Mouse (Mus musculus) adrenal gland, postnatal 25 days (tissue): ENCODE results near the gene Npw. TPM values are rescaled to one million over a fixed set of nuclear protein-coding genes. Genes with fewer than 3 reads are reported as not detected.
A peak's percentile ranks its signal among the peaks of the same experiment; 100 is the strongest.

Experiments
- DNase-seq: peaks from one replicate; pipeline ENCODE4 v3.0.0; 2021; ENCODE audit warnings: mixed read lengths
- long read RNA-seq: library from polyadenylated mRNA; stranded (forward); transcript quantifications from one replicate; pipeline ENCODE4 v2.0.0, GENCODE M21; 2021
- total RNA-seq: library from RNA; stranded (reverse); gene quantifications from 2 replicates; pipeline ENCODE4 v1.2.3, GENCODE M21; 2021

Gene Npw
- not detected in 2 replicates for total RNA-seq
- long read RNA-seq = 0 reads

- no peak for DNase-seq
These were observed at the start of gene Npw for GRCm38 (mm10) chr17:24658017-24658758. Gene Npw, minus strand, starts transcription at chr17:24658457.

DNA sequence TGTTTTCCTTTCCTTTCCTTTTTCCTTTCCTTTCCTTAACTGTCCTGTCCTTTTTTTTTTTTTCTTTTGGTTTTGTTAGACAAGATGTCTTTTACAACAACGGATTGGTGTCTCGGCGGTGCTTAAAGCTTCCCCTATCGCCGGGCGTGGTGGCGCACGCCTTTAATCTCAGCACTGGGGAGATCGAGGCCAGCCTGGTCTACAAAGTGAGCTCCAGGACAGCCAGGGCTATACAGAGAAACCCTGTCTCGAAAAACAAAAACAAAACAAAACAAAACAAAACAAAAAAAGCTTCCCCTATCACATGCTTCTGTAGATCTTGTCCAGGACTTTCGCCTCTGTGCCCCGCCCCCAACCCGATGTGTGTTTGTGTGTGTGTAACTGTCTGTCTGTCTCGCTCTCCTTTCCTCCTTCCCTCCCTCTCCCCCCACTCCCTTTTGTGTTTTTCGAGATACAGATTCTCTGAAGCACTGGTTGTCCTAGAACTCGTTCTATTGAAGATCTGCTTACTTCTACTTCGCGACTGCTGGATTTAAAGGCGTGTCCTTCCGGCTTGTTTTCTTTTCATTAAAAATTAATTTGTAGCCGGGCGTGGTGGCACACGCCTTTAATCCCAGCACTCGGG is 49.7 kb upstream of the Npw start:
- no peak for DNase-seq

DNA sequence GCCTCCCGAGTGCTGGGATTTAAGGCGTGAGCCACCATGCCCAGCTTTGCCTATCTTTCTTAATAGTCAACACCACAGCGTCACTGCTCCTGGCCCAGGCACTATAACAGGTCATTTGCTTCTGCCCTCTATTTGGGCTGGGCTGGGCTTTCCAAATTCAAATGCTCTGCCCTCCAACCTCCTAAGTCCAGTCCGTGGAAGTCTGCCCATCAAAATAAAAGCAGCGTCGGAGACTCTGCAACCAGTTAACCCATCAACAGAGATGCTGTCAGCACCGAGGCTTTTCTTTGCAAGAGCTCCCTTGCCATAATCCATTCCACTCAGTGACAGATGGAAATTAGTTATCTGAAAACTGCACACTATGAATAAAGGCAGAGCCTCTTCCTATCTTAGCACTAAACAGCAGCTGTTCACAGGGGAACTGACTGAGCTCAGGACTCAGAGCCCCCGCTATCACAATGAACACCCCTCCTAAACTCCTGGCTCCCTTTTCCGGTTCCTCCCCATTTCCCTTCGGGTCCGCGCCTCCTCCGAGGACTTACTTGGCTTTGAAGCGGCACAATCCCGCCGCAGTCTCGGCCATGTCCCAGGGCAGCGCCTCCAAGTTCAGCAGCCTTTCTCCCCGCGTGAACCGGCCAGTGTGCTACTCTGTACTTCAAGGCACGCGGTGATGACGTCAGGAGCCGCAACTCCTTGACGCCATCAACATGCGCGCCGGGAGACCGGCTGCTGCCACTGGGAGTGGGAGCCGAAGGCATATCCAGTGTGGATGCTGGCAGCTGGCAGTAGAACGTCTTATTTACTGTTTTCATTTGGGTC is 48.9 kb upstream of the Npw start, which contains the start of gene Tbl3:
Gene Tbl3, minus strand, starts transcription at position 679 of the 819 bp plus-strand sequence.
- DNase-seq = peak; percentile 93

DNA sequence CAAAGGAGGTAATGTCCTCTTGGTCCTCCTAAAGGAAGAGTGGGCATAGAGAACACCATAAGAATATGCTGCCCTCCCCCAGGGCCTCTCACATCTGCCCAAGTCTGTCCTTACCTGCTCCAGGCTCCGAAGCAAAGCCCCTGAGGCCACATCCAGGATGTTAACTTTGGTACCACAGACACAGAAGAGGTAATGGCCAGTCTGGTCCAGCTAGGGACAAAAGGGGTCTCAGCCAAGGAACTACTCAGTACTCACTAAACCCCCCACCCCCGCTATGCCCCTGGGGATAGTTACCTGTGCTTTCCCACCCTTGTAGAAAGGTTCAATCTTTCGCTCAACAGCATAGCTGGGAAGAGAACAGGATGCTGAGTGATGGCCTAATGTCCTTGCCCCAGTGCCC is 47.6 kb upstream of the Npw start:
- DNase-seq = no peak

GRCm38 (mm10) chr17:24701251-24701650 is 43.0 kb upstream of the Npw start:
- DNase-seq = no peak

GRCm38 (mm10) chr17:24699473-24699872 is 41.2 kb upstream of the Npw start:
- no peak for DNase-seq

DNA sequence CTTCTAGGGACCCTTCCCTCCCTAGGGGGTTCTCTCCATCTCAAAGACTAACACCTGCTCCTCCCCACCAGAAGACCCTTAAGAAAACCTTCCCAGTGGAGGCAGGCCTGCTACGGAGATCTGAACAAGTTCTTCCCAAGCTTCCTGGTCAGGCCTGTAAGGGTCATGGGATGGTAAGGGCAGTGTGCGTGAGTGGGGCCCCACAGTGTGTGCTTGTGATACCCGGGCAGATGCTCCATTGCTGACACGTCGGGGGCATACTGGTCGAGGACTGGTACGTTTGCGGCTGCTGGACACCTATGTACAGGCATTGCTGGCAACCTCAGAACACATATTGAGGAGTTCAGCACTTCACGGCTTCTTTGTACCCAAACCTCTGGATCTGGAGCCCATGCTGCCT is 40.5 kb upstream of the Npw start:
- no peak for DNase-seq

DNA sequence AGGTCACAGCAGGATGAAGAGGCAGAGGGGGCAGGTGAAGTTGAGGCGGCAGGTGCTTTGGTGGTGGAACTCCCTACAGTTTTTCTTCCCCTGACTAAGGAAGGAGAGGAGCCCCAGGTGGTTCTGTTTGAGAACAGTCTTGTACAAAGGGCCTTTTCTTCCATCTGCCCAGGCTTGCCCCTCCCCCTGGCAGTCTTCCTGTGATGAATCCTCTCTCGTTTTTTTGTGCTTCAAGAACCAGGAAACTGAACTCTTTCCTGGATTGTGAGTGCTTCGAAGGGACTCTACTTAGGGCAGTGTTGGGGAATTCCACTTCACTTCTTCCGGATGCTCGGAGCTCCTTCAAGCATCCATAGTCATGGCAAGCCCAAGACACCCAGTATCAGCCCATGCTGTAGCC is 39.7 kb upstream of the Npw start:
- DNase-seq = no peak

DNA sequence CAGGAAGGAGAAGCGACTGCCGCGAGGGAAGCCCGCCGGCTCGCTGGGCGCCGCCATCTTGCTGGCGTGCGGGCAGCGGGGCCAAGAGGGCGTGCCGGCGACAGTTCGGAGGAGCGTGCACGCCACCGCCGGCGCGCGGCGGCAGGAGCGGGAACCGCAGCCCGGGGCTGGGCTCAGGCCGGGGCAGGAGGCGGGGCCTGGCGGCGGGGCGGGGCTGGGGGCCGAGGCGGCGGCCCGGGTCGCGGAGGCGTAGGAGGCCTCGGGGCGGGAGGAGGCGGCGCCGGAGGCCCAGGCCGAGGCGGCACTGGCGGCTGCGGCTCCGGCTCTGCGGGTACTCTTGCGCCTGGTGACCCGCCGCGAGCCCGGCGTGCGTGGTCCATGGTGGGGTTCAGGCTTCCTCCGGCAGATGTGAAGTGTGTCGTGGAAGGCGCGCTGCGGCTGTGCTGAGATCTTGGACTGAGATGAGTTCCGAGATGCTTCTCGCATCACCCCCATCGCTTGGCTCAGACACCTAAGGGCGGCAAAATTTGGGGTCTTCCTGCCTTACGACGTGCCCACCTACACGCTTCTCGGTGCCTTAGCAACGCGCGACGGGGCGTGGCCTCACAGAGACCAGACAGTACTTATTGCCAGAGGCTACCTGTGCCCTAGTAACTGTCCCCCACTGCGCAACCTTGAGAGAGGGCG is 37.9 kb upstream of the Npw start, which contains the start of the genes Gfer and Noxo1:
Gene Gfer, minus strand, starts transcription at position 146 of the 687 bp plus-strand sequence.
Gene Noxo1, plus strand, starts transcription at position 224 of the 687 bp plus-strand sequence.
- peak; percentile 95 for DNase-seq

GRCm38 (mm10) chr17:24695326-24696010 is 37.2 kb upstream of the Npw start:
- DNase-seq = no peak

DNA sequence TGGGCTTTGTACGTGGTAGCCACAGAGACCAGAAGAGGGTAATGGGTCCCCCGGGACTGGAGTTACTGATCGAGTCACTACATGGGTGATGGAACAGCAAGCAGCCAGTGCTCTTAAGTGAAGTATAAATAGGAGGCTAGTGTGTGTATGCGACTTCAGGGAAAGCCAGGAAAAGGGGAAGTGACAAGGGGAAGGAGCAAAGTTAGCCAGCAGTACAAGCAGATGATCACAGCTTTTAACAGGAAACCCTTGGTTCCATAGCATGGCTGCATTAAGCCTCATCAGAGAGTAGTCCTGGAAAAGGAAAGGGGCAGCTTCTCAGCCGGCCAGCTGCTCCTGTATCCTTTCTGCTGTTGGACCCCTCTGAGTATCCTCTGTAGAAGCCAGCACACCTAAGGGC is 34.1 kb upstream of the Npw start:
- DNase-seq = no peak

DNA sequence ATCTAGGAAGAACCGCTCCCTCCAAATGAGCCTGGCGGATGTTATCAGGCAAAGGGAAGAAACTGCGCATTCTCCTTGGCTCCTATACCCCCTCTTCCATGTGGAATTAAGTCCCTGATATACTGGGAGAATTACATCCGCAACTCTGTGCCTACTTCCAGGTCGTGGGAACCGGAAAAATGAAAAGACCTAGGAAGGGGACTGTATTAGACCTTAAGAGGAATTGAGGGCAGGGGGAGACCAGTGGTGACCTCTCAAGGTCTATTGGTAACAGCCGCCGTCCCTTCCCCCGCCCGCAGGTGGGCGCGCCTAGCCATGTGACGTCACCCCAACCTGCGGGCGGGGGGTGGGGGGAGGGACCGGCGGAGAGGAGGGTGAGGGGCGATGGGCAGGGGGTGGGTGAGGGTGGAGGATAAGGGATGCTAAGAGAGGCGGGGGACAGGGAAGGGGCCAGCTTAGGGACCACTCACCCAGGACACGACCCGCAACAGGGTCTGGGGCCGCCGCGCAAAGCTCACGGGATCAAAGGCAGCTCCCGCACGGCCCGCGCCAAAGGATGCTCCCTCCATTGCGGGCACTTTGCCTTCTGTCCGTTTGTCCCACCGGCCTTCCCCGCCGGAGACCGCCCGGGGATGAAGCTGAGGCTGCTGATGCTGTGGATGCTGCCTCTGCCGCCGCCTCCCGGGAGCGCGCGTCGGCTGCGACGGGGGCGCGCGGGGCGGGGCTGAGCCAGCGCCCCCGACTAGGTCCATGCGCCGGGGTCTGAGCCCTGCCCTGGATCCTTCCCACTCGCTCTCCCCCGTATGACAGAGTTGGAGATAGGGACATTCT is 31.2 kb upstream of the Npw start, which contains the start of gene Syngr3:
Gene Syngr3, minus strand, starts transcription at position 705 of the 831 bp plus-strand sequence.
- no peak for DNase-seq

DNA sequence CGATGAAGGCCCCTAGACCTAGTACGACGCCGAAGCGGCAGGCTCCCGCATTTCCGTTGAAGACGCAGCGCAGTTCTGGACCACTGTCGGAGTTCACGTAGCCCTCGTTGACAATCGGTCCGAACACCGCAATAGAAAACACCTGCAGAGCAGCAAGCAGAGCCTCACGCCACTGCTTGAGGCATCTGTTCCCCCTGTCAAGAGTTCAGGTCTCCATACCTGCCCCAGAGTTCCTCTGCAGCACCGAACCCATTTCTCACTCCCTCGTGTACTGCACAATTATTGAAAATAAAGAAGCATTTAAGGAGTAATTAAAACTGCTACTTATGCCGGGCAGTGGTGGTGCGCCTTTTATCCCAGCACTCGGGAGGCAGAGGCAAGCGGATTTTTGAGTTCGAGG is 29.3 kb upstream of the Npw start:
- DNase-seq = no peak

GRCm38 (mm10) chr17:24687146-24687595 is 28.9 kb upstream of the Npw start:
- peak; percentile 70 for DNase-seq

- peak; percentile 39 for DNase-seq
These were observed 28.3 kb upstream of the Npw start for GRCm38 (mm10) chr17:24686514-24686913.

- no peak for DNase-seq
These were observed 19.3 kb upstream of the Npw start for GRCm38 (mm10) chr17:24677500-24678080.

DNA sequence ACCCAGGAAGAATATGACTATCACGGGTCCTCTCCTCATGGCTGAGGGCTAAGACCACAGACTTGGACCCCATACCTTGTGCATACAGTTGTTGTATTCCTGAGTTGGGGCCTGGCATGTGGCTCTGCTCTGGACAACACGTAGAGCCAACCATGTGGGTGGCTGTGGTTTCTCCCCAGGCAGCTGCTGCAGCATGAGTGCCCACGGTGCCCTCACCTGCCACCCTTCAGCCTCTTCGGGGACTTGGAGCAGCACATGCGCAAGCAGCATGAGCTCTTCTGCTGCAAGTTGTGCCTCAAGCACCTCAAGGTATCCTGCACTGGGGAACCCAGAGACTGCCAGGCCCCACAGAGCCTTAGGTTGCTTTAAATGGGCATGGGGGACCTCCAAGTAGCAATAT is 18.6 kb upstream of the Npw start:
- DNase-seq = no peak

- DNase-seq = peak; percentile 41
These were observed 17.9 kb upstream of the Npw start for GRCm38 (mm10) chr17:24676187-24676586.

DNA sequence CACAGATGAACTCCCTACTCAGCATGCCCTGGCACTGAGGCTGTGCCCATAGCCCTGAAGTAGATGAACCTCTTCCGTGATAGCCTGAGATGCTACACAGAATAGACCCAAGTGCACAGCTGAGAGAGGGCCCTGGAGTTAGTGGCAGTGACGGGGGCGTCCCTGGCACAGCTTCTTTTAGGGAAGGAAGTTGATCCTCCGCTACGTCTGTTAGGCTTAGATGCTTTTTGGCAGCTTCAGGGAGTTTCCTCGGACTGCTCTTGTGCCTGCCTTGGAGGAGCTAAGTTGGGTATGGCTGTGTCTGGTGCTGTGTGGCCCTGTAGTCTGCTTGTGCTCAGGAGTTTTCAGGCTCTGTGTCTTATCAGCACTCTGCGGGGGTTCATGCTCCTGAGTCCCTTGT is 16.0 kb upstream of the Npw start:
- no peak for DNase-seq

DNA sequence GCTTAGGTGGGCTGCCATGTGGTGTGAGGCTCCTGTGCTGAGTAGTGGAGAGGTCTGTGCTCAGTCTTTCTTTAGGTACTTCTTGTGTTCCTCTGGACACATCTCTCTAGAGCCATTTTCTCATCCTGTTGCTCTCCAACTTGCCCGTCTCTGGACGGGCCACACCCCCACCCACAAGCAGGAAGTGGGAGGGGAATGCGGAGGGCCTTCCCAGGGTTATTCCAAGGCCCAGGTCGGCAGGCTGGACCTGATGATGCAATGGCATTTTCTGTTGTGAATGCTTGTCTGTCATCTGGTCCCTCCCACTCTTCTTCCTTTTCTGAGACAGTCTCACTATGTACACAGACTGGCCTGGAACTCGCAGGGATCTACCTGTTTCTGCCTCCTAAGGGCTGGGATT is 13.9 kb upstream of the Npw start:
- peak; percentile 60 for DNase-seq
